Mouse (Mus musculus) intestine, embryonic 15.5 days (tissue): ENCODE results near the gene C4b. TPM values are rescaled to one million over a fixed set of nuclear protein-coding genes. Genes with fewer than 3 reads are reported as not detected.

Experiments
- ATAC-seq: fragments of 200-750 bp; cut with Nextera tagmentation; 2 replicates; pipeline ENCODE4 v1.8.0; 2017; ENCODE audit warnings: moderate TSS enrichment, moderate library complexity
- H3K27ac ChIP-seq: fragments of 300-500 bp; sonication (generic); 2 replicates; pipeline ENCODE4 v1.5.1; 2015; ENCODE audit warnings: mild to moderate bottlenecking, inconsistent platforms
- H3K27me3 ChIP-seq: fragments of 300-500 bp; sonication (generic); replicated peaks from 2 replicates; pipeline ENCODE4 v1.6.1; 2015; ENCODE audit warnings: inconsistent platforms
- H3K36me3 ChIP-seq: fragments of 300-500 bp; sonication (generic); 2 replicates; pipeline ENCODE4 v1.6.1; 2015; ENCODE audit warnings: inconsistent platforms
- H3K4me1 ChIP-seq: fragments of 300-500 bp; sonication (generic); replicated peaks from 2 replicates; pipeline ENCODE4 v1.6.1; 2015; ENCODE audit warnings: inconsistent platforms
- H3K4me2 ChIP-seq: fragments of 300-500 bp; sonication (generic); replicated peaks from 2 replicates; pipeline ENCODE4 v1.6.1; 2015; ENCODE audit warnings: mild to moderate bottlenecking, inconsistent platforms
- H3K4me3 ChIP-seq: fragments of 300-500 bp; sonication (generic); replicated peaks from 2 replicates; pipeline ENCODE4 v1.5.1; 2015; ENCODE audit warnings: inconsistent platforms
- H3K9ac ChIP-seq: fragments of 300-500 bp; sonication (generic); 2 replicates; pipeline ENCODE4 v1.6.1; 2015; ENCODE audit warnings: inconsistent platforms
- H3K9me3 ChIP-seq: fragments of 300-500 bp; sonication (generic); 2 replicates; pipeline ENCODE4 v1.6.1; 2016; ENCODE audit warnings: inconsistent platforms
- WGBS: fragments of 180-500 bp; shearing (Covaris S2); methylation state at CpG from one replicate; pipeline ENCODE4 v1.1.7; 2015; 5-methylcytosine and 5-hydroxymethylcytosine counted together
- polyA plus RNA-seq: library from polyadenylated mRNA; unstranded; fragments of >200 nt; fragmentation: Nextera tagmentation; extraction: Ambion mirVana; gene quantifications from 2 replicates; pipeline ENCODE4 v1.2.1, GENCODE M21; 2015

Gene C4b
- polyA plus RNA-seq, 1 experiment from 2014 or later: 0.33 TPM

GRCm38 (mm10) chr17:34692906-34693305 is 50.8 kb downstream of the C4b start:
- Histone ChIP-seq H3K9ac (no peak overlapping the region), H3K4me1 (no peaks in the 10 kb centered on the region), H3K4me3 (no peak overlapping the region), H3K4me2 (no peak overlapping the region), H3K36me3 (no peaks in the 10 kb centered on the region), H3K27me3 (no peaks in the 10 kb centered on the region), H3K9me3 (no peaks in the 10 kb centered on the region), H3K27ac (no peak overlapping the region)
- ATAC-seq: no peak
- 79% methylated on average over 7 of the region's 7 CpGs for WGBS

- no peak overlapping the region for H3K4me3 ChIP-seq
- no peak overlapping the region for H3K4me2 ChIP-seq
- peaks cover 8% of the 10 kb centered on the region for H3K4me1 ChIP-seq
- no peak overlapping the region for H3K27ac ChIP-seq
- no peaks in the 10 kb centered on the region for H3K9me3 ChIP-seq
- H3K36me3 ChIP-seq: no peaks in the 10 kb centered on the region
- ATAC-seq: no peak
- WGBS: 60% methylated on average over 4 of the region's 4 CpGs
- no peak overlapping the region for H3K9ac ChIP-seq
- no peaks in the 10 kb centered on the region for H3K27me3 ChIP-seq
These were observed 53.2 kb downstream of the C4b start for GRCm38 (mm10) chr17:34690458-34690857.

GRCm38 (mm10) chr17:34688889-34689288 is 54.8 kb downstream of the C4b start:
- no peak overlapping the region for H3K27ac ChIP-seq
- H3K4me2 ChIP-seq: no peak overlapping the region
- no peaks in the 10 kb centered on the region for H3K9me3 ChIP-seq
- 88% methylated on average over 7 of the region's 7 CpGs for WGBS
- H3K4me3 ChIP-seq: no peak overlapping the region
- ATAC-seq: no peak
- H3K36me3 ChIP-seq: no peaks in the 10 kb centered on the region
- H3K27me3 ChIP-seq: no peaks in the 10 kb centered on the region
- H3K4me1 ChIP-seq: peaks cover 22% of the 10 kb centered on the region
- H3K9ac ChIP-seq: no peak overlapping the region

- 72% methylated on average over 28 of the region's 28 CpGs for WGBS
- peak; percentile 23; the same call in 1 of the 2 replicates for ATAC-seq
- no peak overlapping the region for H3K4me2 ChIP-seq
These were observed 58.3 kb downstream of the C4b start for GRCm38 (mm10) chr17:34685120-34686110.

GRCm38 (mm10) chr17:34684253-34684893 is 59.3 kb downstream of the C4b start:
- no peak overlapping the region for H3K4me2 ChIP-seq
- peak; percentile 39; the same call in 1 of the 2 replicates for ATAC-seq
- H3K36me3 ChIP-seq: no peaks in the 10 kb centered on the region
- H3K9me3 ChIP-seq: no peaks in the 10 kb centered on the region
- peak overlapping the region; percentile 63 for H3K27ac ChIP-seq
- no peak overlapping the region for H3K4me3 ChIP-seq
- H3K9ac ChIP-seq: no peak overlapping the region
- peaks cover 6% of the 10 kb centered on the region; the same call in 1 of the 2 replicates for H3K27me3 ChIP-seq
- H3K4me1 ChIP-seq: peaks cover 33% of the 10 kb centered on the region
- WGBS: 44% methylated on average over 9 of the region's 9 CpGs

More at GRCm38 (mm10) chr17:34685120-34686110, 58.3 kb downstream of the C4b start:
- Histone ChIP-seq H3K9me3 (no peaks in the 10 kb centered on the region), H3K4me1 (peaks cover 33% of the 10 kb centered on the region), H3K9ac (no peak overlapping the region), H3K27me3 (peaks cover under 1% of the 10 kb centered on the region; the same call in 1 of the 2 replicates), H3K36me3 (no peaks in the 10 kb centered on the region), H3K4me3 (no peak overlapping the region), H3K27ac (peak overlapping the region; percentile 63)

GRCm38 (mm10) chr17:34683686-34684220 is 59.9 kb downstream of the C4b start:
- ATAC-seq: no peak
- Histone ChIP-seq H3K27ac (peak overlapping the region; percentile 63; the same call in 1 of the 2 replicates), H3K4me1 (peaks cover 33% of the 10 kb centered on the region), H3K4me3 (no peak overlapping the region), H3K36me3 (no peaks in the 10 kb centered on the region), H3K9me3 (no peaks in the 10 kb centered on the region), H3K27me3 (peaks cover 9% of the 10 kb centered on the region; the same call in 1 of the 2 replicates), H3K9ac (no peak overlapping the region), H3K4me2 (no peak overlapping the region)
- WGBS: 67% methylated on average over 10 of the region's 10 CpGs

- Histone ChIP-seq H3K36me3 (no peaks in the 10 kb centered on the region), H3K4me1 (peaks cover 33% of the 10 kb centered on the region), H3K9ac (no peak overlapping the region), H3K27ac (no peak overlapping the region), H3K4me2 (no peak overlapping the region), H3K27me3 (peaks cover 9% of the 10 kb centered on the region; the same call in 1 of the 2 replicates), H3K9me3 (no peaks in the 10 kb centered on the region), H3K4me3 (no peak overlapping the region)
- 80% methylated on average over 8 of the region's 8 CpGs for WGBS
- ATAC-seq: no peak
These were observed 60.5 kb downstream of the C4b start for GRCm38 (mm10) chr17:34683179-34683578.

- 70% methylated on average over 11 of the region's 11 CpGs for WGBS
- peak overlapping the region; percentile 64; the same call in 1 of the 2 replicates for H3K27ac ChIP-seq
- H3K27me3 ChIP-seq: peaks cover 9% of the 10 kb centered on the region; the same call in 1 of the 2 replicates
- H3K4me1 ChIP-seq: peaks cover 33% of the 10 kb centered on the region
- no peak overlapping the region for H3K4me2 ChIP-seq
- H3K4me3 ChIP-seq: no peak overlapping the region
- no peaks in the 10 kb centered on the region for H3K9me3 ChIP-seq
- H3K9ac ChIP-seq: peak overlapping the region; percentile 0; the same call in 1 of the 2 replicates
- 0 out of 2 replicates have a peak, but pooled peaks have one; percentile 29 for ATAC-seq
- no peaks in the 10 kb centered on the region for H3K36me3 ChIP-seq
These were observed 61.7 kb downstream of the C4b start for GRCm38 (mm10) chr17:34681881-34682536.

GRCm38 (mm10) chr17:34681132-34681571 is 62.5 kb downstream of the C4b start:
- WGBS: 58% methylated on average over 17 of the region's 17 CpGs
- no peaks in the 10 kb centered on the region for H3K9me3 ChIP-seq
- peaks cover 34% of the 10 kb centered on the region for H3K4me1 ChIP-seq
- no peak overlapping the region for H3K4me2 ChIP-seq
- 0 out of 2 replicates have a peak overlapping the region, but pooled peaks have one; percentile 0 for H3K9ac ChIP-seq
- ATAC-seq: no peak
- no peak overlapping the region for H3K4me3 ChIP-seq
- peak overlapping the region; percentile 64 for H3K27ac ChIP-seq
- H3K36me3 ChIP-seq: no peaks in the 10 kb centered on the region
- peaks cover 9% of the 10 kb centered on the region; the same call in 1 of the 2 replicates for H3K27me3 ChIP-seq

GRCm38 (mm10) chr17:34680621-34681020 is 63.1 kb downstream of the C4b start:
- peaks cover 9% of the 10 kb centered on the region; the same call in 1 of the 2 replicates for H3K27me3 ChIP-seq
- H3K27ac ChIP-seq: no peak overlapping the region
- 80% methylated on average over 4 of the region's 4 CpGs for WGBS
- peaks cover 33% of the 10 kb centered on the region for H3K4me1 ChIP-seq
- H3K36me3 ChIP-seq: no peaks in the 10 kb centered on the region
- ATAC-seq: no peak
- no peak overlapping the region for H3K9ac ChIP-seq
- no peak overlapping the region for H3K4me3 ChIP-seq
- no peak overlapping the region for H3K4me2 ChIP-seq
- no peaks in the 10 kb centered on the region for H3K9me3 ChIP-seq

- WGBS: 80% methylated on average over 26 of the region's 26 CpGs
- Histone ChIP-seq H3K4me2 (no peak overlapping the region), H3K4me3 (no peak overlapping the region), H3K27ac (no peak overlapping the region), H3K4me1 (peaks cover 29% of the 10 kb centered on the region), H3K27me3 (peaks cover 9% of the 10 kb centered on the region; the same call in 1 of the 2 replicates), H3K9ac (no peak overlapping the region), H3K36me3 (no peaks in the 10 kb centered on the region), H3K9me3 (no peaks in the 10 kb centered on the region)
- ATAC-seq: no peak
These were observed 63.5 kb downstream of the C4b start for GRCm38 (mm10) chr17:34680191-34680590.
